Mouse (Mus musculus) forebrain, embryonic 11.5 days (tissue): ENCODE results near the gene Gm28036. TPM values are rescaled to one million over a fixed set of nuclear protein-coding genes. Genes with fewer than 3 reads are reported as not detected.
"Not testable (repeated sequence)": the region's sequence is repeated elsewhere in the genome, so short reads cannot be mapped to it uniquely, and the experiment has no call there.

Source experiments
- ATAC-seq: fragments of 200-750 bp; cut with Nextera tagmentation; replicated peaks from 2 replicates; pipeline ENCODE4 v1.8.0; 2017; ENCODE audit warnings: moderate TSS enrichment; ENCODE audit not compliant: low FRiP score
- DNase-seq: peaks from one replicate; pipeline ENCODE4 v3.0.0-alpha.2; 2017; ENCODE audit warnings: low spot score
- H3K27ac ChIP-seq: fragments of 300-500 bp; sonication (generic); 2 replicates; pipeline ENCODE4 v1.5.1; 2014; ENCODE audit warnings: low read depth, low read length
- H3K27me3 ChIP-seq: fragments of 300-500 bp; sonication (generic); 2 replicates; pipeline ENCODE4 v1.6.1; 2014; ENCODE audit warnings: mild to moderate bottlenecking, low read length, mixed read lengths; ENCODE audit not compliant: control insufficient read depth, insufficient read depth
- H3K36me3 ChIP-seq: fragments of 300-500 bp; sonication (generic); 2 replicates; pipeline ENCODE4 v1.6.1; 2014; ENCODE audit warnings: mild to moderate bottlenecking, low read length, moderate library complexity, mixed read lengths; ENCODE audit not compliant: control insufficient read depth, insufficient read depth
- H3K4me1 ChIP-seq: fragments of 300-500 bp; sonication (generic); replicated peaks from 2 replicates; pipeline ENCODE4 v1.6.1; 2014; ENCODE audit warnings: low read length, mixed read lengths; ENCODE audit not compliant: control insufficient read depth, insufficient read depth
- H3K4me2 ChIP-seq: fragments of 300-500 bp; sonication (generic); 2 replicates; pipeline ENCODE4 v1.6.1; 2014; ENCODE audit warnings: low read depth, mild to moderate bottlenecking, low read length, moderate library complexity, mixed read lengths; ENCODE audit not compliant: severe bottlenecking
- H3K4me3 ChIP-seq: fragments of 300-500 bp; sonication (generic); 2 replicates; pipeline ENCODE4 v1.5.1; 2014; ENCODE audit warnings: low read depth, low read length
- H3K9ac ChIP-seq: fragments of 300-500 bp; sonication (generic); 2 replicates; pipeline ENCODE4 v1.6.1; 2014; ENCODE audit warnings: low read length
- H3K9me3 ChIP-seq: fragments of 300-500 bp; sonication (generic); 2 replicates; pipeline ENCODE4 v1.6.1; 2016; ENCODE audit warnings: low read length, mixed read lengths; ENCODE audit not compliant: control insufficient read depth
- WGBS: fragments of 180-500 bp; shearing (Covaris S2); extraction: QIAGEN DNeasy Blood & Tissue Kit; methylation state at CpG from one replicate; pipeline ENCODE4 v1.1.7; 2014; 5-methylcytosine and 5-hydroxymethylcytosine counted together
- polyA plus RNA-seq: library from polyadenylated mRNA; unstranded; fragments of >200 nt; fragmentation: Nextera tagmentation; extraction: Ambion mirVana; gene quantifications from 2 replicates; pipeline ENCODE4 v1.2.1, GENCODE M21; 2014

Gm28036 gene
- polyA plus RNA-seq, 1 experiment from 2014 or later = 20.8 TPM

GRCm38 (mm10) chr2:156143367-156143766 is 16.5 kb upstream of the Gm28036 start:
- ATAC-seq (no peak), DNase-seq (no peak)
- H3K4me3 ChIP-seq = peak overlapping the region; percentile 77
- H3K36me3 ChIP-seq = peaks cover 5% of the 10 kb centered on the region; the same call in 1 of the 2 replicates
- H3K9me3 ChIP-seq = no peaks in the 10 kb centered on the region
- H3K4me1 ChIP-seq = peaks cover 3% of the 10 kb centered on the region; the same call in 1 of the 2 replicates
- H3K27me3 ChIP-seq = no peaks in the 10 kb centered on the region
- peak overlapping the region; percentile 91 for H3K27ac ChIP-seq
- peak overlapping the region; percentile 78 for H3K4me2 ChIP-seq
- peak overlapping the region; percentile 82 for H3K9ac ChIP-seq
- 3% methylated on average over 16 of the region's 16 CpGs for WGBS

GRCm38 (mm10) chr2:156142820-156143219 is 15.9 kb upstream of the Gm28036 start:
- no peak overlapping the region for H3K9ac ChIP-seq
- peaks cover 3% of the 10 kb centered on the region; the same call in 1 of the 2 replicates for H3K4me1 ChIP-seq
- ATAC-seq (no peak), DNase-seq (no peak)
- no peak overlapping the region for H3K27ac ChIP-seq
- no peaks in the 10 kb centered on the region for H3K9me3 ChIP-seq
- peak overlapping the region; percentile 78; the same call in 1 of the 2 replicates for H3K4me2 ChIP-seq
- no peaks in the 10 kb centered on the region for H3K27me3 ChIP-seq
- peaks cover 5% of the 10 kb centered on the region; the same call in 1 of the 2 replicates for H3K36me3 ChIP-seq
- H3K4me3 ChIP-seq = peak overlapping the region; percentile 77; the same call in 1 of the 2 replicates
- WGBS = 80% methylated on average over 2 of the region's 2 CpGs

GRCm38 (mm10) chr2:156135695-156136094 is 8.8 kb upstream of the Gm28036 start:
- 91% methylated on average over 6 of the region's 6 CpGs for WGBS
- DNase-seq = no peak
- Histone ChIP-seq H3K4me1 (no peaks in the 10 kb centered on the region), H3K9ac (no peak overlapping the region), H3K27me3 (no peaks in the 10 kb centered on the region), H3K9me3 (no peaks in the 10 kb centered on the region), H3K4me2 (no peak overlapping the region), H3K27ac (no peak overlapping the region), H3K4me3 (no peak overlapping the region), H3K36me3 (no peaks in the 10 kb centered on the region)
- ATAC-seq = no peak

GRCm38 (mm10) chr2:156134161-156134560 is 7.3 kb upstream of the Gm28036 start:
- 85% methylated on average over 5 of the region's 5 CpGs for WGBS
- no peak overlapping the region for H3K4me2 ChIP-seq
- H3K9ac ChIP-seq = no peak overlapping the region

DNA sequence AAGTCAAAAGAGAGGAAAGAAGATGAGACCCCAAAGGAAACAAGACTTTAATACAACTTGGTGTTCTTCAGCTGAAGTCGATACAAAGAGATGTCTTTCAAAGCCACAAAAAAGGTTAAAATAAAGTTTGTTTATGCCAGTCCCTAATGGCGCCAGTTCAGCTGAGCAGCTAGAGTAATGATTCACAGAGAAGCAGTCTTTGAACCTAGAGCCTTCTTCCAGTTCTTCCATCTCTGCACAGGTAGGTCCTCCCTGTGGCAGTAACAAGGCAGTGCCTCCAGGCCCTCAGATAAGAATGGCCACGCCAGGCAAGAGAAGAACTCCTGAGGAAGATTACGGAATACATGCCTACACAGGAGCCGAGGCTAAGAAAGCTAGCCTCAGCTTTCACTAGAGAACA is 3.2 kb downstream of the Gm28036 start:
- no peak overlapping the region for H3K9ac ChIP-seq
- H3K4me3 ChIP-seq = no peak overlapping the region
- H3K27me3 ChIP-seq = no peaks in the 10 kb centered on the region
- ATAC-seq = no peak
- H3K4me2 ChIP-seq = no peak overlapping the region
- no peak overlapping the region for H3K27ac ChIP-seq
- H3K4me1 ChIP-seq = no peaks in the 10 kb centered on the region
- WGBS = 89% methylated on average over 5 of the region's 5 CpGs
- DNase-seq = no peak
- H3K36me3 ChIP-seq = no peaks in the 10 kb centered on the region; the same call in 1 of the 2 replicates
- no peaks in the 10 kb centered on the region for H3K9me3 ChIP-seq

More at GRCm38 (mm10) chr2:156134161-156134560, 7.3 kb upstream of the Gm28036 start:
- H3K36me3 ChIP-seq = no peaks in the 10 kb centered on the region
- H3K4me3 ChIP-seq = no peak overlapping the region
- no peaks in the 10 kb centered on the region for H3K4me1 ChIP-seq
- ATAC-seq (no peak), DNase-seq (no peak)
- no peaks in the 10 kb centered on the region for H3K27me3 ChIP-seq
- no peak overlapping the region for H3K27ac ChIP-seq
- H3K9me3 ChIP-seq = no peaks in the 10 kb centered on the region

DNA sequence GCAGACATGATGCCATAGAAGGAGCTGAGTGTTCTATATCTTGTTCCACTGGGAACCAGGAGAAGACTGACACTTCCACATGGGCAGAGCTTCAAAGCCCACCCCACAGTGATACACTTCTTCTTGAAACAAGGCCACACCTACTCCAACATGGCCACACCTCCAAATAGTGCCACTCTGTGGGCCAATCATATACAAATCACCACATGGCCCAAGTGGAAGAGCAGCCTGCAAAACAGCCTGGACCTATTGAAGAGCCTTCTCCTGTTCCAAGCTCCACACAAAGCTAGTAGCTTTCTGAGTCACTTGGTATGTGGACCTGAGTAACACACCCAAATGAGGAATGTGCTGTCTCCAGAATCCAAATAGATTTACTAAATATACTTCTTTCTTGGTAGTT is 7.3 kb downstream of the Gm28036 start:
- Histone ChIP-seq H3K36me3 (no peaks in the 10 kb centered on the region; the same call in 1 of the 2 replicates), H3K9me3 (no peaks in the 10 kb centered on the region), H3K9ac (no peak overlapping the region), H3K27ac (no peak overlapping the region), H3K27me3 (no peaks in the 10 kb centered on the region), H3K4me1 (no peaks in the 10 kb centered on the region), H3K4me3 (no peak overlapping the region), H3K4me2 (no peak overlapping the region)
- no peak for ATAC-seq
- DNase-seq = no peak

- H3K27ac ChIP-seq, H3K36me3 ChIP-seq, H3K9me3 ChIP-seq, H3K4me1 ChIP-seq, H3K27me3 ChIP-seq, ATAC-seq, DNase-seq: not testable (repeated sequence)
- WGBS = 32% methylated on average over 5 of the region's 5 CpGs
- peak overlapping the region; percentile 98; the same call in 1 of the 2 replicates for H3K9ac ChIP-seq
- H3K4me2 ChIP-seq = peak overlapping the region; percentile 39
- peak overlapping the region; percentile 85 for H3K4me3 ChIP-seq
Measured at GRCm38 (mm10) chr2:156112080-156112423, 14.8 kb downstream of the Gm28036 start.

DNA sequence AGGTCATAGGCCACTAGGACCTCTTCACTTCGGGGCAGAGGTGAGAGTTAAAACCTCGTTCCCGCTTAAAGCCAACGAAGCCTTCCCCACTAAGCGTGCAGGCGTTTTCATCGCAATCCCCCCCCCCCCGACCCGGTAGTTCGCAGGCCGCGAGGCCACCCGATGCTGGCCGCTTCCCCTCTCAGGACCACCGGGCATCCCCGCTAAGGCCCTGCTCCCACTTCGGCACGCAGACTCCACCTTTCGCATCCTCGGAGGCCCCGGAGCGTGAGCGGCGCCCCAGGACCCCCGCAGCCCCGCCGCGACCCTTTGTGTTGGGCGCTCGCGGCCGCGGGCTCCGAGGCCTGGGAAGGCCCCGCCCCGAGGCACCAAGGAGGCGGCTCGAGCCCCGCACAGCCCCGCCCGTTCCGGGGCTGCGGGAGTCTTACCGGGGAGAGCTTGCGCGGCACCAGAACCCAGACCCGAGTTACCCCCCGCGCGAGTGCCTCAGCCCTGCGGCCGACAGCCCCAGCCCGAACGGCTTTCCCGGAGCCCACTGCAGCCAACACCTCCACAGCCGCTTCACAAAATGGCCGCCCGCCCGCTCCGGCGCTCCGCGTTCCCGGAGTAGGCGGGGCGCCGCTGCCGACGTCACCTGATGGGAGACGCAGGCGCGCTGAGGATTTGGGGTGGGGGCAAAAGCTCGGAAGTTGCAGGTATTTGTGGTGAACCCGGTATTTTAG is 15.4 kb downstream of the Gm28036 start, which contains the start of the genes Cpne1 and Rbm12:
Gene Cpne1 (minus strand): TSS at position 608 of the 722 bp plus-strand sequence.
Gene Rbm12 (minus strand): TSS at position 621 of the 722 bp plus-strand sequence.
- peak; percentile 93 for ATAC-seq

More for the DNA sequence above, 15.4 kb downstream of the Gm28036 start, which contains the start of the genes Cpne1 and Rbm12:
- peak; percentile 97 for DNase-seq
- Histone ChIP-seq H3K4me2 (peak within 1 kb of the TSS; percentile 87), H3K4me1 (peaks cover 5% of the 10 kb centered on the region; the same call in 1 of the 2 replicates), H3K27ac (peak within 1 kb of the TSS; percentile 80), H3K4me3 (peak within 1 kb of the TSS; percentile 85), H3K9ac (peak within 1 kb of the TSS; percentile 98), H3K9me3 (no peaks in the 10 kb centered on the region), H3K36me3 (no peaks in the 10 kb centered on the region), H3K27me3 (no peaks in the 10 kb centered on the region)
- under 1% methylated on average over 74 of the region's 74 CpGs for WGBS
